Mouse (Mus musculus) lung, adult 2 months (tissue): ENCODE measurements at regions not wholly inside any gene's neighbourhood (a gene's known extent, or its start where the extent isn't known, plus 50 kb on each side); places are given as distances from the start of the nearest gene placed in this dataset.

ENCODE experiments used
- CTCF ChIP-seq: fragments of 200-500 bp; IDR thresholded peaks from 2 replicates; pipeline ENCODE4 v1.5.1; 2011; ENCODE audit warnings: mild to moderate bottlenecking, low read length, control low read depth; ENCODE audit not compliant: insufficient read depth
- POLR2A ChIP-seq: fragments of 200-500 bp; IDR thresholded peaks from 2 replicates; pipeline ENCODE4 v1.6.1; 2011; ENCODE audit warnings: low read depth, mild to moderate bottlenecking, control low read depth, low read length, borderline replicate concordance; ENCODE audit errors: extremely low read depth

GRCm38 (mm10) chr12:109394396-109394795 is 58.2 kb upstream of the Dlk1 start:
- TF ChIP-seq POLR2A (no peak), CTCF (no peak)
